In genomic region chr5:115531671-115532270, GRCm38 (mm10) we compare ENCODE assay signal across 7 mouse cellular contexts. TPM values are rescaled to one million over a fixed set of nuclear protein-coding genes. Genes with fewer than 3 reads are reported as not detected.
DNase-seq lines count a peak whose midpoint lies in the region; ATAC-seq and TF ChIP-seq lines count a peak whose summit lies in the region.

No protein-coding gene starts in this region.

- H3K4me2 ChIP-seq in embryonic facial prominence, embryonic 14.5 days (ENCODE audit: low read depth, low read length), result peak overlapping the region; percentile 19
- peak overlapping the region; percentile 56 for H3K4me2 ChIP-seq in heart, embryonic 13.5 days
- H3K4me2 ChIP-seq in lung, embryonic 14.5 days, result peak overlapping the region; percentile 36

- peak overlapping the region; percentile 6 for H3K4me3 ChIP-seq in ES-Bruce4 (ENCODE audit: low read depth, low read length)
- no peak overlapping the region for H3K4me3 ChIP-seq in embryonic facial prominence, embryonic 14.5 days (ENCODE audit: low read depth, low read length)
- H3K4me3 ChIP-seq in heart, embryonic 13.5 days, result peak overlapping the region; percentile 18
- peak overlapping the region; percentile 10; the same call in 1 of the 2 replicates for H3K4me3 ChIP-seq in lung, embryonic 14.5 days (ENCODE audit: low read depth, low read length)

- peak; percentile 68; the same call in 1 of the 2 replicates for ATAC-seq in embryonic facial prominence, embryonic 14.5 days (ENCODE audit: low read depth)
- ATAC-seq in heart, embryonic 13.5 days (ENCODE audit: extremely low read depth, insufficient number of reproducible peaks, low FRiP score, low TSS enrichment), result peak; percentile 47
- ATAC-seq in lung, embryonic 14.5 days (ENCODE audit: insufficient read depth), result peak; percentile 75

- no peaks in the 10 kb centered on the region for H3K36me3 ChIP-seq in ES-Bruce4 (ENCODE audit: control insufficient read depth, insufficient read depth, low read length, poor library complexity, severe bottlenecking)
- H3K36me3 ChIP-seq in embryonic facial prominence, embryonic 14.5 days (ENCODE audit: control insufficient read depth, insufficient read depth, low read length), result no peaks in the 10 kb centered on the region
- peaks cover 7% of the 10 kb centered on the region for H3K36me3 ChIP-seq in heart, embryonic 13.5 days
- no peaks in the 10 kb centered on the region for H3K36me3 ChIP-seq in lung, embryonic 14.5 days (ENCODE audit: insufficient read depth)

- TF ChIP-seq CTCF in ES-Bruce4 (IDR thresholded peaks at IDR 0.05; ENCODE audit: low read depth, low read length), result no peak
- TF ChIP-seq CTCF in lung, embryonic 14.5 days (IDR thresholded peaks at IDR 0.05; ENCODE audit: low read depth), result no peak

- H3K27ac ChIP-seq in ES-Bruce4 (ENCODE audit: insufficient read depth, low read length), result peak overlapping the region; percentile 2; the same call in 1 of the 2 replicates
- peak overlapping the region; percentile 83 for H3K27ac ChIP-seq in embryonic facial prominence, embryonic 14.5 days (replicated peaks; ENCODE audit: low read depth, low read length)
- H3K27ac ChIP-seq in heart, embryonic 13.5 days (replicated peaks), result peak overlapping the region; percentile 95
- peak overlapping the region; percentile 91 for H3K27ac ChIP-seq in lung, embryonic 14.5 days (ENCODE audit: low read depth)

- peak; percentile 90 for DNase-seq in adipocyte (ENCODE audit: low spot score)
- peak; percentile 87 for DNase-seq in embryonic facial prominence, embryonic 14.5 days (ENCODE audit: low spot score)
- DNase-seq in kidney, postnatal 14 days, result peak; percentile 87
- peak; percentile 88 for DNase-seq in lung, embryonic 14.5 days
- peak; percentile 94 for DNase-seq in skeletal muscle tissue, adult 2 months (ENCODE audit: low read depth, low spot score)

- H3K9ac ChIP-seq in ES-Bruce4 (ENCODE audit: low read depth, poor library complexity, severe bottlenecking), result 0 out of 2 replicates have a peak overlapping the region, but pooled peaks have one; percentile 12
- H3K9ac ChIP-seq in embryonic facial prominence, embryonic 14.5 days (ENCODE audit: low read depth, low read length), result 0 out of 2 replicates have a peak overlapping the region, but pooled peaks have one; percentile 9
- H3K9ac ChIP-seq in heart, embryonic 13.5 days, result peak overlapping the region; percentile 64
- H3K9ac ChIP-seq in lung, embryonic 14.5 days, result peak overlapping the region; percentile 25; the same call in 1 of the 2 replicates

- H3K4me1 ChIP-seq in ES-Bruce4 (ENCODE audit: control insufficient read depth, insufficient read depth, low read length), result peaks cover 16% of the 10 kb centered on the region
- H3K4me1 ChIP-seq in embryonic facial prominence, embryonic 14.5 days (ENCODE audit: control insufficient read depth, insufficient read depth, low read length), result peaks cover 61% of the 10 kb centered on the region
- H3K4me1 ChIP-seq in heart, embryonic 13.5 days, result peaks cover 90% of the 10 kb centered on the region
- peaks cover 67% of the 10 kb centered on the region for H3K4me1 ChIP-seq in lung, embryonic 14.5 days (ENCODE audit: insufficient read depth)

- TF ChIP-seq EP300 in ES-Bruce4 (IDR thresholded peaks at IDR 0.05; ENCODE audit: insufficient read depth, low read depth, low read length), result no peak

- 32% methylated on average over 18 of the region's 18 CpGs for WGBS in embryonic facial prominence, embryonic 14.5 days
- 21% methylated on average over 18 of the region's 18 CpGs for WGBS in heart, embryonic 13.5 days
- 16% methylated on average over 18 of the region's 18 CpGs for WGBS in lung, embryonic 14.5 days

- no peak for TF ChIP-seq POLR2A in ES-Bruce4 (IDR thresholded peaks at IDR 0.05; ENCODE audit: insufficient read depth, low read length)

- H3K9me3 ChIP-seq in ES-Bruce4 (replicated peaks; ENCODE audit: control insufficient read depth, insufficient read depth, low read length, poor library complexity, severe bottlenecking), result no peaks in the 10 kb centered on the region
- H3K9me3 ChIP-seq in embryonic facial prominence, embryonic 14.5 days (ENCODE audit: control insufficient read depth, low read length), result no peaks in the 10 kb centered on the region
- no peaks in the 10 kb centered on the region for H3K9me3 ChIP-seq in heart, embryonic 13.5 days
- H3K9me3 ChIP-seq in lung, embryonic 14.5 days (ENCODE audit: low read depth, low read length), result no peaks in the 10 kb centered on the region

- no peaks in the 10 kb centered on the region for H3K27me3 ChIP-seq in ES-Bruce4 (ENCODE audit: control insufficient read depth, insufficient read depth, low read length, poor library complexity, severe bottlenecking)
- no peaks in the 10 kb centered on the region for H3K27me3 ChIP-seq in embryonic facial prominence, embryonic 14.5 days (replicated peaks; ENCODE audit: control insufficient read depth, insufficient read depth, low read length)
- H3K27me3 ChIP-seq in heart, embryonic 13.5 days (replicated peaks), result no peaks in the 10 kb centered on the region
- H3K27me3 ChIP-seq in lung, embryonic 14.5 days (ENCODE audit: insufficient read depth, low read length), result no peaks in the 10 kb centered on the region

RNA-seq across cellular contexts. Expression of gene Pxn, which starts 25.3 kb away (rescaled TPM):
- polyA plus RNA-seq in ES-Bruce4 (2011; ENCODE audit: insufficient read depth, insufficient read length, low read depth, missing spikeins), result 35.1 and 38.1 TPM in 2 replicates
- polyA plus RNA-seq in embryonic facial prominence, embryonic 14.5 days (2014; fragmentation: Nextera tagmentation; extraction: Ambion mirVana), result 28.6 and 28.8 TPM in 2 replicates
- polyA plus RNA-seq in heart, embryonic 13.5 days (2015; fragmentation: Nextera tagmentation; extraction: Ambion mirVana), result 29.7 and 31.7 TPM in 2 replicates
- 22.3 and 25.2 TPM in 2 replicates for polyA plus RNA-seq in lung, embryonic 14.5 days (2014; fragmentation: Nextera tagmentation; extraction: Ambion mirVana)

RNA-seq across cellular contexts. Expression of gene Rplp0, which starts 27.5 kb away (rescaled TPM):
- polyA plus RNA-seq in ES-Bruce4 (2011; ENCODE audit: insufficient read depth, insufficient read length, low read depth, missing spikeins), result 3,041 and 3,060 TPM in 2 replicates
- 1,928 and 1,996 TPM in 2 replicates for polyA plus RNA-seq in embryonic facial prominence, embryonic 14.5 days (2014; fragmentation: Nextera tagmentation; extraction: Ambion mirVana)
- 1,009 and 1,125 TPM in 2 replicates for polyA plus RNA-seq in heart, embryonic 13.5 days (2015; fragmentation: Nextera tagmentation; extraction: Ambion mirVana)
- 1,859 and 1,954 TPM in 2 replicates for polyA plus RNA-seq in lung, embryonic 14.5 days (2014; fragmentation: Nextera tagmentation; extraction: Ambion mirVana)

RNA-seq across cellular contexts. Expression of gene Gcn1l1, which starts 33.3 kb away (rescaled TPM):
- 62.0 and 63.3 TPM in 2 replicates for polyA plus RNA-seq in ES-Bruce4 (2011; ENCODE audit: insufficient read depth, insufficient read length, low read depth, missing spikeins)
- 40.3 and 41.9 TPM in 2 replicates for polyA plus RNA-seq in embryonic facial prominence, embryonic 14.5 days (2014; fragmentation: Nextera tagmentation; extraction: Ambion mirVana)
- 24.6 and 26.7 TPM in 2 replicates for polyA plus RNA-seq in heart, embryonic 13.5 days (2015; fragmentation: Nextera tagmentation; extraction: Ambion mirVana)
- 52.9 and 58.8 TPM in 2 replicates for polyA plus RNA-seq in lung, embryonic 14.5 days (2014; fragmentation: Nextera tagmentation; extraction: Ambion mirVana)

RNA-seq across cellular contexts. Expression of gene Sirt4, which starts 47.2 kb away (rescaled TPM):
- polyA plus RNA-seq in ES-Bruce4 (2011; ENCODE audit: insufficient read depth, insufficient read length, low read depth, missing spikeins), result 22.2 and 28.3 TPM in 2 replicates
- 13.9 and 20.3 TPM in 2 replicates for polyA plus RNA-seq in embryonic facial prominence, embryonic 14.5 days (2014; fragmentation: Nextera tagmentation; extraction: Ambion mirVana)
- polyA plus RNA-seq in heart, embryonic 13.5 days (2015; fragmentation: Nextera tagmentation; extraction: Ambion mirVana), result 18.9 and 19.8 TPM in 2 replicates
- 22.8 and 23.9 TPM in 2 replicates for polyA plus RNA-seq in lung, embryonic 14.5 days (2014; fragmentation: Nextera tagmentation; extraction: Ambion mirVana)

Comparison
In these comparisons a context has a peak if more than half of its experiments do, and no peak if none do; other contexts are left out.
1. H3K27ac ChIP-seq: peak in every context shown above with its lines; median percentile 95 in heart, embryonic 13.5 days; 91 in lung, embryonic 14.5 days; 83 in embryonic facial prominence, embryonic 14.5 days; 2 in ES-Bruce4.
2. H3K9ac ChIP-seq: peak in every context shown above with its lines; median percentile 64 in heart, embryonic 13.5 days; 25 in lung, embryonic 14.5 days; 12 in ES-Bruce4; 9 in embryonic facial prominence, embryonic 14.5 days.